Mouse (Mus musculus) brain, embryonic 18.5 days (tissue): ENCODE measurements around the gene Mapk9.
"Not testable (repeated sequence)": the region's sequence is repeated elsewhere in the genome, so short reads cannot be mapped to it uniquely, and the experiment has no call there.

Source experiments
- DNase-seq: peaks from one replicate; pipeline ENCODE4 v3.0.0-alpha.2; 2012; ENCODE audit warnings: low read depth, low spot score

The Mapk9 gene

DNA sequence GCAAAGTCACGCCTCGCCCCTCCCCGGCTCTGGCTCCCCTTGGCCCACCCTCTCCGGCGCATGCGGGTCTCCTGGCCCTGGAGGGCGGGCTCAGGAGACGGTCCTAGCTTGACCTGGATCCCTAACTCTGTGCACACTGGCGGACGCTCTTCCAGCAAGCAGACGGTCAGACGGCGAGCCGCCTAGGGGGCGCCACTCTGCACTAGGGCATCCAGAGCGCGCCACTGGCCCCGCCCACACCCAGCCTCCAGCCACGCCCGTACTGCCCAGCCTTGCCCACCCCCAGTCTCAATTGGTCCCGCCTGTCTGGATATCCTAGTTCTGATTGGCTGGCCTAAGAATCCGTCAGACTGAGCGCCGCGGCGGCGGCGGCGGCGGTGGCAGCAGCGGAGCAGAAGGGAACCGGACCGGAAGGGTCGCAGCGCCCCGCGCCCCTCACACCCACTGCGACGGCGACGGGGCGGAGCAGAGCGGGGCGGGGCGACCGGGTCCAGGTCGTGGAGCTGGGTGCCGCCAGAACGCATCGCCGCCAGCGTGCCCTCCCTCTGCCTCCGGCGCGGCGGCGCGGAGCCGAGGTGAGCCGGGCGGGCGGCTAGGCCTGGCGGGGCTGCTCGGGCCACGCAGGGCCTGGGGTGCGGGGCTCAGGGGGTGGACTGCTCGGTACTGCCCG, at the start of gene Mapk9:
Gene Mapk9, plus strand, starts transcription at position 351 of the 670 bp plus-strand sequence.
- peak; percentile 91 for DNase-seq

DNA sequence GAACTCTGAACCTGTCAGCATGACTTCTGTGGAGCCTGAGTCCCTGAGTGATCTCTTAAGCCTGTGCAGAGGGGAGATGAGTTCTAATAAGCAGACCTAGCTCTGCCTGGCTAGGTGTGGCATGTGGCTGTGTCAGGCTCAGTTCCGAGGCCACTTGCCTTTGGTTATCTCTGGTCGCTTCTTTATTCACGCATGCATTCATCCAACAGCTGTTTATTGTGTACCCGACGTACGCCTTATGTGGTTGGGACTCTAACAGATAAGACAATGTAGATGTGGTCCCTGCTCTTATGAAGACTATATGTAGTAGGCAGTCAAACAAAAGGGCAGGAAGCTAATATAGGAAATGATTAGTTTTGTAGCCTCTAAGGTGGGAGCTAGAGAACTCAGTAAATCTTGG, 47.6 kb upstream of the Mapk9 start:
- DNase-seq: no peak

DNA sequence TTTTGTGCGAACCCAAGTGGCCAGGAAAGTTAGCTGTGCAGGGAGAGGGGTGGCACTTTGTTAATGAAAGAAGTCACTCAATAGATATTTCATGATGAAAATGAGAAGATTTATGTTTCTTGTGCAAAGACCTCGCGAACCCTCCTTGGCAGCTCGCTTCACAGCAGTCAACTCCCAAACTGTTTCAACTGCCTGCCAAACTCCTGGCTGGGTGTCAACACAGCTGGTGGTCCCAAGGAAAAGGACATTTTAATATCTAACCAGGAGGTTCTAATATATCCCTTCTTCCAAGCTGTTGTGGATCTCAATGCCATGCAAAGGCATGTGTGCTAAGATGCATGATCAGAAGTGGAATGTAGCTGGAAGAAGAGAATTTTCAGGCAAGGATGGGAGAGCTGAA, 45.0 kb upstream of the Mapk9 start:
- DNase-seq: no peak

DNA sequence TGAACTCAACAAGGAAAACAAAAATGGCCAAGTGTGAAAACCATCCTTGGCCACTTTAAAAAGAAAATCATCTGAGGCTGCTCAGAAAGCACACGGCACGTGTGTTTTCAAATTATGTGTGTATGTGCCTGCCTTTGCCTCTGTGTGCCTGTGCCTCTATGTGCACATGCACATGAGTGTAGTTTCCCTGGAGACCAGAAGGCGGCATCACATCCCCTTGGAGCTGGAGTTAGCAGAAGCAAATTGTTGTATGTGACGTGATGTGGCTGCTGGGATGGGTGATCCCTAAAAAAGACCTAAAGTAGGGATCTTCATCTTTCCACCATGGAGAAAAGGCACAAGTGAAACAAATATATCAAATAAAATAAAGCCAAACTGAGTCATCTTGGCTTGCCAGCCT, 42.8 kb upstream of the Mapk9 start:
- no peak for DNase-seq

DNA sequence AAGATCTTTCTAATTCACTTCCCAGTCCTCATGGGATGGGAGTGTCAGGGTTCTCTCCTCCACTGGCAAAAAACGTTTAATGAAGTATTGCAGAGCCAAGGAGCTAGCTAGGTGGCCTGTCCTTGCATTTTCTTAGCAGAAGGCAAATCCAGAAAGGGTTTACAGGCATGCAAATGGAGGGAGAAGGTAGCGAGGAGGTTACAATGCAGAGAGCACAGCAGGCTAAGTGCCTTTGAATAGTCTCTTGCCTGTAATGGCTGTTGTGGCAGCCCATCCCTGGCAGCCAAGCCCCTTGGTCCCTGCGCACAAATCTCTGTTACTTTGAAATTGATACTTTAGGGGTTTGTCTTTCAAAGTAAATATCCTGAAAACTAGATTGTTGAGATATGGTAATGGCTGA, 40.3 kb upstream of the Mapk9 start:
- DNase-seq: no peak

DNA sequence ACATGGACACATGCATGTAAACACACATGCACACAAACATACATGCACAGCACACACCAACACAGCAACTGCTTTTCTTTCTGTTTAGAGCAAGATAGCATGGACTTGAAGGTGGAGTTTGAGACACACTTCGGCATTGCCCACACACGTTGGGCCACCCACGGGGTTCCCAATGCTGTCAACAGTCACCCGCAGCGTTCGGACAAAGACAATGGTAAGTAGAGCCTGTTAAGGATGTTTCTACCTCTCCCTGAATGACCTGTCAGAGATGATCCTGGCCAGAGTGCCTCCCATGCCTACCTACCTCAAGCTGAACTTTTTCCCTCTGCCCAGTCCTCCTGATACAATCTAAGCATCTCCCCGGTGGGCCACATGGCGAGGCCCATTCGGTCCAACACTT, 37.6 kb upstream of the Mapk9 start:
- no peak for DNase-seq

DNA sequence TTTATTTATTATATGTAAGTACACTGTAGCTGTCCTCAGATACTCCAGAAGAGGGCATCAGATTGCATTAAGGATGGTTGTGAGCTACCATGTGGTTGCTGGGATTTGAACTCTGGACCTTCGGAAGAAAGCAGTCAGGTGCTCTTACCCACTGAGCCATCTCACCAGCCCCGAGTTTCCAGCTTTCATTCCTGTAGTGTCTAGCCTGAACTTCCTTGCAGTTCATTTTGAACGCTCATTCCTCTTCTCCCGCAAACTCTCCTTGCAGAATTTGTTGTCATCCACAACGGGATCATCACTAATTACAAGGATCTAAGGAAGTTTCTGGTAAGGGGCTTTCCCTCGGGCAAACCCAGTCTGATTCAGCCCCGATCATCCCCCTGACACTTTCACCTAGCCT, 35.9 kb upstream of the Mapk9 start:
- DNase-seq: not testable (repeated sequence)

DNA sequence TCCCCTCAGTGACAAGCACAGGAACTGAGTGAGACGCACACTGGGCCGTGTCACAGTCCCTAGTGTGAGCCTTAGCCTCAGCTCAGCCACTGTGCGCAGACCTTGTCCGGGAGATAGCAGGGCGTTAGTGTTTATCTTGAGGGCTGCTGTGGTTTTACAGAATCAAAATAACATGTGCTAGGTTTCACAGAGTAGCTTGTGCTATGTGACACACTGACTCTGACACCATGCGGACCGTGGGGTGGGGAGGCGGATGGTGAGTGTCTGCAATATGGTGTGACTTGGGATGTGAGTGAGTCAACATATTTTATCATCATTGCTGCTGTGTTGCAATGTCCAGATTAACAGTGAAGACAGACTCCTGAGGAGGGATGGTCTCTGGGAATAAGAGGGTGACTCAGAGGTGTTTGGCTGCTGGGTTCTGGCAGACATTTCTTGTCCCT, 35.4 kb upstream of the Mapk9 start:
- no peak for DNase-seq

DNA sequence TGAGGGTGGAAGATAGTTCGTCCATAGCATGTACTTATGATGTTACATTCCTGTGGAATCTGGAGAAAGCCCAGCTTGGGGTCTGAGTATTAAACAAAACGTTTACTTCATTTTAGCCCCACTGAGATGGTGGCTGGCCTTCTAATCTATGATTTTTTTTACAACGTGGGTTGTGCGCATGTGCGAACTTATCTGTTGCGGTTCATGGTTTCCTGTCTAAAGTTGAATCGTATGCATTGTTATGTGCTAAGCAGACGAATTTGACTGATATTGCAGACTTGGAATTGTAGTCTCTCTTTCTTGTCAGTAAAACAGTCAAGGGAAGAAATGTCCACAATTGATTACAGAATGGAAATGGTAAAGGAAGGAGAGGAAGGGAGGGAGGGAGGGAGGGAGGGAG, 34.7 kb upstream of the Mapk9 start:
- DNase-seq: no peak

DNA sequence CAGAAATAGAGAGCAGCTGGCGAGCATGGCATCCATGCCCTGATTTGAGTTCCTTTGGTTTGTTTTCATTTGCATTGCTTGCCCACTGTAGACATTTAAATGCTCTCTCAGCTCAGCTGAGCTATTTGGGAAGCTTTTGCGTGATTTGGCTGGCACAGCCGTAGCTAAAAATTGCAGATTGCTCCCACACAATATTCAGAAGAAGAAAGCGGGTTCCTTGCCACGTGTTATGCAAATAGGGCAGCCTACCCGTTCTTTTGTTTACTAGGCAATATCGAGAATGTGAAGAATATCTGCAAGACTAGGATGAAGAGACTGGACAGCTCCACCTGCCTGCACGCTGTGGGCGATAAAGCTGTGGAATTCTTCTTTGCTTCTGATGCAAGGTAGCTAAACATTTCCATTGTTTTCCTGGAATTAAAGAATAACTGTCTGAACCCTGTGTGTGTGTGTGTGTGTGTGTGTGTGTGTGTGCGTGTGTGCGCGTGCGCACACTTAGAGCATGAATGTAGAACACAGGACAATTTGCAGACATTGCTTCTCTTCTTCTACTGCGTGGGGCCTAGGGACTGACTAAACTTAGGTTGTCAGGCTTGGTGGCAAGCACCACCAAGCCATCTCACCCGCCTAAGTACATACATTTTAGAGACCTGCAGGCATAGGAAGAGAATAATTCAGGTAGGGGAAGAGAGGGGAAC, 27.5 kb upstream of the Mapk9 start:
- DNase-seq: peak; percentile 60

DNA sequence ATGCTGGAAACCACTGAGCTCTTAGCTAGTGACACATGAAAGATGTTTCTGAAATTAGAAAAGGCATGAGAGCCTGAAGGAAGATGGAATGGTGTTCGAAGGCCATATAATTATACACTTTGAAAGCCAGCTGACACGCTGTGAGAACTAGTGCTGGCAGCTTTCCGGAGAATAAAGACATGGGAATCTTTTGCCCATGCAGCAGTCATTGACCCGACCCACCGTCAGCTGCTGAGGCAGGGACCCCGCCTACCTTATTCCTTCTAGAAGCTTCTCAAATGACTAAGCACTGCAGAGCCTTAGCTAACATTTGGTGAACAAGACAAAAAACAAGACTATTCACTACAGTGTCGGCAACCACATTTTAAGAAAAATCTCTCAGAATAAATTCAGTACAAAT, 26.9 kb upstream of the Mapk9 start:
- no peak for DNase-seq

DNA sequence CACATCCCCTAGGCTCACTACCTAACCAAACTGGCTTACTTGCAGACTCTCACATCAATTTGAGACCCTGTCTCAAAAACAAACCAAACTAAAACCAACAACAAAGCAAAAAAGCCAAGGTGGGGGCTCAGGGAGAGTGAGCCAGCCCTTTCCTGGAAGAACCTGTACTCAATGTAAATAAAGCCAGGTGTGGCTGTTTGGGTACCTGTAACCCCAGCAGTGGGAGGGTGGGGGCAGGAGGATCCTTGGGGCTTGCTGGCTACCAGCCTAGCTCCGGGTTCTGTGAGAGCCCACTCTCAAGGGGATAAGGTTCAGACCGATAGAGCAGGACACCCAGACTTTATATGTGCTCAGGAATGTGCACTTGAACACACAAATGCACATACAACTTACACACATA, 25.6 kb upstream of the Mapk9 start:
- no peak for DNase-seq

DNA sequence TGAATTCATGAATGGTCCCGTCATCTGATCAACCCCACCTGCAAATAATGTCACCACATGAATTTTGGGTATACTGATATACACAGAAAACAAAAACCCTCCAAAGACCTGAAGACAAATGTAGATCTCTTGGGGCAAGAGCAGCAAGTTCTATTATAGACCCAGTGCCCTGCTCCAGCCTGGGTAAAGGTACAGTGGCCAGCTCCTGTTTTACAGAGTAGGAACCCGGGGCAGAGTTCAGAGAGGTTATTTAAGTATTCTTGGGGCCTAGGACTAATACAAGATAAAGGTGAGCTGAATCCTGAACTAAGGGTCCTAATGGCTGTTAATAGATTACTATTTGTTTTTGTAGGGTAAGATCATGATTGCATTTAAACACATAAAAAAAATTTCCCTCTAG, 25.0 kb upstream of the Mapk9 start:
- DNase-seq: no peak

DNA sequence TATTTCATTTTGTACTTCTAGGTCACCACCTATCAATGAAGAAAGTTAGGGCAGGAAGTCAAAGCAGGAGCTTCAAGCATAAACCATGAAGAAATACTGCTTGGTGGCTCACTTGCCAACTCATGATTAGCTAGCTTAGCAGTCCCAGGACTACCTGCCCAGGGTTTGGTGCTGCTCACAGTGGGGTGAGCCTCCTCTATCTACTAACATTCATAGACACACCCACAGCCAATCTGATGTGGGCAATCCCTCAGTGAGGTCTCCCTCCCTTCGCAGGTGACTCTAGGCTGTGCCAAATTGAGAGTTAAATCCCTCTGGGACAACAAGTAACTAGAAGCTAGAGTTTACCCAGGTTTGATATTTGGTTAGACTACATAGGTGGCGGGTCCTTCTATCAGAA, 24.2 kb upstream of the Mapk9 start:
- DNase-seq: no peak

DNA sequence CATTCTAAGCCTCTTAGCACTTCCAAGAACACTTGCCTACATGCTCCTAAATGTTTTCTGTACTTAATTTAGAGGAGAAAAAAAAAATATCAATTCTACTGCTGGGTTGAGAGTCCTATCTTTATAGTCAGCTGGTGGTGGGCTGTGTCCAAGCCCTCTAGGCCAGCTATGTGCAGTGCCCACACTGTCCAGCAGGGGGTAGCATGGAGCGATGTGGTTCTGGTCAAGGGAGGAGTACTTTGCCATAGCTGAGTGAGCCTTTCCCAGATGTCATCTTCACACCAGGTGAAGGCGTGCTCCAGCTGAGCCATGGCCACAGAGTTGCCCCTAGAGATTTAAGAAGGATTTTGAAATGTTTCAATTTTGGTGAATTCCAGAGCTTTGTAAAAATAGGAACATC, 21.7 kb upstream of the Mapk9 start:
- DNase-seq: no peak

DNA sequence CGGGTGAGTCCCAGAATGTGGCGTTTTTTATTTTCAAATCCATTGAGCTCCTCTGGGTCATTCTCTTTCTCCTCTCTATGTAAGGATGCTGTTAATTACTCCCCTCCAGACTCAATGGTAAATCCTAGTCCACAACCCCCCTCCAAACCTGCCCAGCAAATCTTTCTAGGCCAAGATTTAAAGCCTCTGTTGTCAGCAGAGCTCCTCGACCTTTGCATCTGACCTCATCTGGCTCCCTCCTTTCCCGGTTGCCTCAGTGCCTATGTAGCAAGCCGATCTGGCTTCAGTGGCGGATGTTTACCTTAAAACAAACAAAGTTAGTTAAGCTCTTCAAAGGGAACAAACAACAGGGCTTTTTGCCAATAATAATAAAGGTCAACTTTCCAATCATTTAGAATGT, 19.3 kb upstream of the Mapk9 start:
- DNase-seq: no peak

DNA sequence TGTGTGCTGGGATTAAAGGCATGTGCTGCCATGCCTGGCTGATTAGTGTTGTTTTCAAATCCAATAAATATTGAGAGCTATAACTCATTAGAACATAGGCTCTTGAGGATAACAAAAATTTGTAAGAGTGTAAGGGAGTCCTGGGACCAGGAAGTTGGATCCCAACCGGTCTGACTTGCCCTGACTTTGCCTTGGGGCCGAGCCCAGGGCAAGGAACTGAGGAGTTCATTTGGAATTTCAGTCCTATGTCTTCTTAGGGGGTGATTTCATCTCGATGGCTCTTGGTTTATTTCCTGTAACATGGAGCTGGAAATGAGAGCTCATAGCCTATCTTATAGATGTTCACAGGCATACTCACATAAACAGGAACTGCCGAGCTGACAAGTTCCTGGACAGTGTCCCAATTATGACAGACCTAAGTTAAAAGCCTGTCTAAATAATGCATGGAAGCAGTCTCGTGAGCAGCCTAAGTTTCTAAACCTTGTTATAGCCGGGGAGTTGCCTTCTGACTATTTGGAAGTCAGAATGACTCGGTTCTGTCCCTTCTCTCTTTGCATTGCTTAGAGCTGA, 17.3 kb upstream of the Mapk9 start:
- no peak for DNase-seq

DNA sequence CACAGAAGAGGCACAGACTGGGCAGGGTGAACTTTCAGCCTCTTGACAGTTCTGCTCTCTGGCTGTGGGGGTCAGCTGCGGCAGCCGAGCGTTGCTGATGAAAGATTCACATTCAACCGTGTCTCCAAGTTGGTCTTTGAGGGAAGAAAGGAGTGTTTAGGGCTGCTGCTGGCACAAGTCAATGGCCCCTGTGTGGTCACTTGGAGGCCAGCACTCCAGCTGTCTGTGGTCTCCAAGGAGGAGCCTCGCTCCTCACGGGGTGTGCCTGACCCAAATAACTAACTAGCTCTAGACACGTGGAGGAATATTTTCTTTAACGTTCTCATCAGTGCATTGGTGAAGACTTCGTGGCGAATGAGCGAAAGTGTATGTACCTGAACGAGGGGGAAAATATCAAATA, 14.6 kb upstream of the Mapk9 start:
- DNase-seq: no peak

DNA sequence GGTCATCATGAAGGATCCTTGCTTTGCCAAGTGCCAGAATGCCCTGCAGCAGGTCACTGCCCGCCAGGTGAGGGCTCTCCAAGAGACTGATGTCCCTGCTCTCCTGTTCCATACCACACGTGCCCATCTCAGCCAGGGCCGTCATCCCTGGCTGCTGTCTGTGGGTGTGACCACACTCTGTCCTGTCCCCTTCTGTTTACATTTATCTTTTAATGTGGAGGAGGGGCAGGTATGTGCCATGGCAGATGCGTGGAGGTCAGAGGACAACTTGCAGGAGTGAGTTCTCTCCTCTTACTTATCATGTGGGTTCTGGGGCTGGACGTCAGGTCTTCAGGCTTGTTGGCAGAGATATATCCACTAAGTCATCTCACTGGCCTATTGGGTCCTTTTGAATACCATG, 13.6 kb upstream of the Mapk9 start:
- no peak for DNase-seq

DNA sequence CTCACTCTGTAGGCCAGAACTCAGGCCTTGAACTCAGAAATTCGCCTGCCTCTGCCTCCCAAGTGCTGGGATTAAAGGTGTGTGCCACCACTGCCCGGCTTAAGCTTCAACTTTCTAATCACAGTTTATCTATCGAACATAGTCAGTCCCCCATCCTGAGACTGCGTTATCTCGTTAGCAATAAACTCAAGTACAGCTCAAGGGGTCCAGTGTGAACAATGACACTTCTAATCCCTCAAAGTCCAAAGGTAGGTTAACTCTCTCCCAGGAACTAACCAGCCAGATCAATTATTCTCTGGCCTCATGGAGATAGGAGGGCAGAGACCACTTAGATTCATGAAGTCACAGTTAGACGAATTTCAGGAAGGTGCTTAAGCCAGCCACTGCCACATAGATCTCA, 12.3 kb upstream of the Mapk9 start:
- DNase-seq: no peak

DNA sequence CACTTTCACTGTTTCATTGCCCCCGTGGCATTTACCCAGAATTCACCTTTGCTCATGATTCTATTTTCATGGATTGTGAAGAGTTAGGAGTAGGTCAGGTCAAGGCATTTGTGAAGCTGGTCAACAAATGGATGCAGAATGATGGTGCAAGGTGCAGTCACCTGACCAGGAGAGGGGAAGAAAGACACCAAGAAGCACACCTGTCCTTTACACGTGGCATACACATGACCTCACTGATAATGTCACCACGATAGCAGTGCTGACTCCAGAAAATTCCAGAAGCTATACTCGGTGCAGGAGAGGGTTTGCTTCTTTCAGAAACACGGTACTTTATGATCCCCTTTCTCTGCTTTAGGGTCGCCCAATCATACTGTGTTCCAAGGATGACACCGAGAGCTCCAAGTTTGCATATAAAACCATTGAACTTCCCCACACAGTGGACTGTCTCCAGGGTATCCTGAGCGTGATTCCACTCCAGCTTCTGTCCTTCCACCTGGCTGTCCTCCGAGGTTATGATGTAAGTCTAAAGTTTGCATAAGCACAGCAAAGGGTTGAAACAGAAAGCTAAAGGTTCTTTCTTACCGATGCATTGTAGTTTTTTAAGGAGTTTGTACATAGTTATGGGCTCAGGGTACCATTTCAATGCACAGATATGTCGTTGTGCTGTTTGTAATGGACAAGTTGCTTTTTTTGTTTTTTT, 11.1 kb upstream of the Mapk9 start:
- no peak for DNase-seq

DNA sequence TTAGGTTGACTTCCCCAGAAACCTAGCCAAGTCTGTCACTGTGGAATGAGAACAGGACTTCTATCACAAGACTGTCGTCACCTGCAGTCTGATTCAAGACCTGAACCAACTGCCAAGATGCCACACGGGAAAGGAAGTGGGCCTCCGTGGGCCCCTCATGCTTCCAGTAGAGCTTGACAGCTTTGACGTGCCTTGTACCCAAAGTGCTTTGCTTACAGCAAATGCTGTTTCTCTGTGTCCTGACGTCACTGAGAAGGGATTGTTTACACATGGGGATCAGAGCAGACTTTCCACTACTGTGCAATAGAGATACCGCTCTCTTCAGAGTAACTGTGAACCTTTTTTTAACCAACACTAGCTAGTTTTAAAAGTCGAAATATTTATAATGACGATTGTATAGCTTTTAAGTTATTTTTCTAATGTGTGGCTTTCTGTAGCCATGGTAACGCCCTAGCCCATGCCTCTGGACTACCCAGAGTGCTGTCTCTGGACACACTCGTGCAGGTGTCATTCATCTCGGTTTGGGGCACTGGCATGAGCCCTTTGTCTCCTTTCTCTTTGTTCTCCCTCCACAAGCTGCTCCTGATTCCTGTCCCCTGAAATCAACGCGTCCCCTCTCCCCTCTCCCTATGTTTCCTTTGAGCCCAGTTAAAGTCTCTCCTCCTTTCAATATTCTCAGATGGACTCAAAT, 8.7 kb upstream of the Mapk9 start:
- DNase-seq: no peak
